Mouse (Mus musculus): ENCODE measurements around the gene Cdkn1c.

Cdkn1c gene

DNA sequence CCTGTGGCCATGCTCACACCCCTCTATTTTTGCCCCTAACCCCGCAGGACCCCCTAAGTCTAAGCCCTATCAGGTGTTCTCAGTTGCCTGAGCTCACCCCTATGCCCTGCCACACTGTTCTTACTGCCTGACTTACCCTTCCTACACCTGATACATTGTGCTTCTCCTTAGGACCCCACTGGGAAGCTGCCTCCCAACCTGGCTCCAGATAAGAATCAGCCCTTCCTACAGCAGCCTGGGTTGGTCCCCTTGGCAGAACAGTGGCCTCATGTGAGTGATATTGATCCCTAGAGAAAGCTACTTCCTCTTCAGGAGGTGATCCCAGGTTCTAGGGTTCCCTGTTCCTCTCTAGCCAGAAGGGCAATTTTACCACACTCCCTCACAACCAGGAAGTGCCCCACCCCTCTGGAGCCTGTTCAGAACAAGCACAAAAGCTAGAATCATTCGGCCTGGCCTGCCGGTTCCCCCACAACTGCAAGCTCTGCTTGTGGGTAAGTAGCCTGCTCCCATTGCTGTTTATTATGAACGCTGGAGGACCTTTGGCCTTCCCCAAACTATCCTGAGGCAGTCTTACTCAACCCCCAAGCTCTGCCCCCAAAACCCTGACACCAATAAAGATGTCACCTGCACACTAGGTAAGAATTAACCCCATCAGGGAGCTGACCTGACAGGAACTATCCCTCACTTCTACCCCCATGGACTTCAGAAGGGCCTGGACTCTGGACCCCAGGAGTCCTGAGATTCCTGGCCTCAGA, 12.7 kb upstream of the Cdkn1c start, which contains the start of gene Slc22a18:
Gene Slc22a18 (plus strand): TSS at position 390 of the 755 bp plus-strand sequence.
- in situ Hi-C loops (cut with MboI, MseI) = no loop called here

DNA sequence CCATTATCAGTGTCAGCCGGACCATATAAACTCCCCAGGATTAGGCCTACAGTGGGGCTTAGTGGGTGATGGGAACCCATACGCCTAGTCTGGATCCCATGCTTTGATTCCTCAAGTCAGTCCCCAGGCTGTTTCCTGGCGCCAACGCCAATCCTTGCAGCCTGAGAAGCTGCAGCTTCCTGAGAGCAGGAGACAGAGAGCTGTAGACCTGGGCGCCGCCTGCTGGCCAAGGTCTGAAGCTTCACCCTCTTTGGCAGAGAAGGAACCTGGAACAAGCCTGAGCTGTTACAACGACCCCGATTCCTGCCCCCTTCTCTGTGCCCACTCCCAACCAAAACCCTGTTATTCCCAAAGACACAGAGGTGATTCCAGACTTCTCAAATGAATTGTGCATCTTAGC, 9.1 kb upstream of the Cdkn1c start:
- in situ Hi-C loops (cut with MboI, MseI) = loop anchor here (5.0 kb wide), 1 partner anchor 318 kb away; no protein-coding TSS in a partner anchor

DNA sequence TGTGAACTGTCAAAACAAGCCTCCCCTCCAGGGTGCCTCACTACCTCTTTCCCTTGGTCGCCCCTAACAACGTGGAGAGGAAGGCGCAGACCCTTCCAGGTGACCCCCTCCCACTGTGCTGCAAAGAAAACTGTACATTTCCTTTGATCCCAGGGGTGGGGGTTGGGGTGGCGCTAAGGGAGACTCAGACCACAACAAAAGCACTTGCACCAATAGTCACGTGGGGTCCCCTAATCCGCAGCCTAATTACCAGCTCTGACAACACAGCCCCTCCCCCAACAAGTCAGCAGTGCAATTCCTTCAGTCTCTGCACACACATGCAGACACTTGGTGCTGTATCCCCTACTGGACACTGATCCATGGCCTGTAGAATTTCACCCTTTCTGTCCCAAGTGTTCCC, 6.9 kb upstream of the Cdkn1c start:
- in situ Hi-C loops (cut with MboI, MseI) = loop anchor here (5.0 kb wide), 1 partner anchor 315 kb away; no protein-coding TSS in a partner anchor

DNA sequence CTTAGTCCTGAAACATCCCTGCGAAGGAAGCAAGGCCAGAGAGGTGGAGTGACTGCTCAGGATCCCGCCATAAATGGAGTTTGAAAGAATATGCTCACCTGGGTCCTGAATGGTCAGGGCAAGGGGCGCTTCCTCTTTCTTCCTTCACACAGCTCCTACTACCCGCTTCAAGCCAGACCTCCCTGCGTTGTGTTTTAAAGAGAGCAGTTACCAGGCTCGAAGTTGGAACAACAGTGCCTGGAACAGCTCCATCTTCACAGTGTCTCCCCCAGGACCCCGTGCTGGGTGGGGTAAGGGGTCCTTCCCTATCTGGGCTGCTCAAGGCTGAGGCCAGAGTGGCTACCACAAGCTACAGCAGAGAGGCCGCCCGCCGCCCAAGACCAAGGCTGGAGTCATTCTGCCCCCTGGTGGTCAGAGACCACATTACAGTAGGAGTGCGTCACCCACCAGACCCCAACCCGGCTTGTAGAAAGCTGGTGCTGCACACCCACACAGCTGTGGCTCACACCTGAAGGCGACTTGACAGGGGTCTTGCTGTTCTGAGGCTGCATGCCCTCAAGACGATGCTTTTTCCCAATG, 5.3 kb upstream of the Cdkn1c start:
- in situ Hi-C loops (cut with MboI, MseI) = loop anchor here (5.0 kb wide), 1 partner anchor 314 kb away; no protein-coding TSS in a partner anchor

DNA sequence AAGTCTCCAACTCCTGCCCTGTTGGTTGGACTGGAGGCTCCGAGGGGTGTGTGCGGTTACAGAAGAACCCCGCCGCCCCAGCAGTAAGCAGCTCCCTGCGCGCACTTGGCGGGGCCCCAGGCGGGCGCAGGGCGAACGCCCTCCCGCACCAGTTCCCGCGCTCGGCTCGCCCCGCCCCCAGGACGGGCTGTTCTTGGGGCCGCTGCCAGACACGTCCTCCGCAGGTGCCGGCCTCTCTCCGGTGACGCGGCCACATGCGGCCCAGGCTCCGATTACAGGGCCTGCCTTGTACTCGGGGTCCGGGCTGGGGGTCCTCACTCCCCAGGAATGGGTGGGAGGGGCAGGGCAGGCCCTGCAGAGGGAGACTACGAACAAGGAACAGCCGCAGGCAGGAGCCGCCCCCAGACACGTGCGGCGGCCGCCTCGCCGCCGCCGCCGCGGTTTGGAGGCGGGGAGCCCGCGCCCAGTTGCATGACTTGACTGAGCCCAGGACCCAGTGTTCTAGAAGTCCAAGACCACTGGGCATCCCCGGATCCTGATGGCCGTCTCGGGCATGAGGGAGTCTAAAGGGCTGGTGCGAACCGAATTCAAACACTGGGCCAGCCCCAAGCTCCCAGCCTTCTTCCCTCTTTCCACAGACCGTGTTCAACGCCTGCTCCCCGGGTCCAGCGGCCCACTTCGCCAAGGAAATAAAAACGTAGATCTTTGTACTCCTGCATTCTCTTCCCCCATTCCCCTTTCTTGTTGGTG, 4.1 kb upstream of the Cdkn1c start:
- in situ Hi-C loops (cut with MboI, MseI) = loop anchor here (5.0 kb wide), 1 partner anchor 313 kb away; no protein-coding TSS in a partner anchor

DNA sequence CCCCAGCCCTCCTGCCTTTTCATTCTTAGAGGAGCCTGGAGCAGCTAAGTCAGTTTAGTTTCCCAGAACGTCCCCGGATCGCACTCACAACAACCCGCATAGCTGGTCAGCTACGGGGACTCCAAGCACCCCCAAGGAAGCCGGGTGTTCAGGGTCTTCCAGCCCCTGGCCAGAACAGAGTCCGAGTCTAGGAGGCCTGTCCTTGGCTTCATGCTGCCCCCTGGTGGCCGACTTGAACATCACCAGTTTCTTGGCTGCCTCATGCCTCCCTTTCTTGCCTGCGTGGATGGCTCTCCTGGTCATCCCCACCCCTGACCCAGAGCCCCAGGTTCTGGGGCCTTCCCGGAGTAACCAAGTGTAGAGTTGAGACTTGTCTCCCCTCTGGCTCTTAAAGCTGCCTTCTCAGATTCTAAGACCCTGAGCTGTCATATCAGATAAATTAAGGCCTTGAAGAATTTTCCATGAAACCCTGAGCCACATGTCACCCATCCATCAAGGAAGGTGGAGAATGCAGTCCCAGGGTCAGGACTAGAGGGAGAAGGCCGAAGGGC, 3.1 kb upstream of the Cdkn1c start:
- in situ Hi-C loops (cut with MboI, MseI) = no loop called here

DNA sequence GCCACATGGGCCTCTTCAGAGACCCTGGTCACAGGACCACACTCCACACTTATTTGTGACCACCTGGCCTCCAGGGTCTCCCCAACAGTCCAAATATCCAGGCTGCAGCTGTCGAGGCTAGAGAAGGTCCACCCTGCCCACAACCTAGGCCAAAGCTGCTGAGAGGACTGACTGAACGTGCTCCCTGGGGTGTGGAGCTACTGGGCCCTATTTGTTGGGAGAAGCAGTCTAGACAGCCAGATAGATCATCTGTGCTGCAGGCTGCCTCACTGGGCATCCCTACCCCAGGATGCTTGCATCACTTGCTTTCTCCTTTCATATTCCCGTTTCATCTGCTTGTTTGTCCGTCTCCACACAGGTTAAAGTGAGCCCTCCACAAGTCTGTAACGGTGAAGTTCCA, 1.7 kb upstream of the Cdkn1c start:
- in situ Hi-C loops (cut with MboI, MseI) = no loop called here

DNA sequence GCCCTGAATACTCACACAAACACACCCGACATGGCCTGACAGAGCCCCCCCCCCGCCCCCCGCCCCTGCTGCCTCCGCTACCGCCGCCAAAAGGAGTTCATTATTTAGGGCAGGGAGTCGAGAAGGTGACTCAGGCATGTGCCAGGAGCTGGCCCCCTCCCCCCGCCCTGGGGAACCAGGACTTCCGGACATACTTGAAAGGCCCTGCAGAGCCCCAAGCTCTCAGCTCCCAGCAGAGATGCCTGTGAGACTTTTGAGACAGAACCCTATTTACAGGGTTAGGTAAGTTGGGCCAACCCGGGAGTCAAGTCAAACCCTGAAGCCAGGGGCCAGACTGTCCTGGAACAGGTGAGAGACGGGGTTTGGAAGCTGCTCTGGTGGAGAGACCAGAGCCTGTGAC, 1.1 kb upstream of the Cdkn1c start:
- in situ Hi-C loops (cut with MboI, MseI) = no loop called here

DNA sequence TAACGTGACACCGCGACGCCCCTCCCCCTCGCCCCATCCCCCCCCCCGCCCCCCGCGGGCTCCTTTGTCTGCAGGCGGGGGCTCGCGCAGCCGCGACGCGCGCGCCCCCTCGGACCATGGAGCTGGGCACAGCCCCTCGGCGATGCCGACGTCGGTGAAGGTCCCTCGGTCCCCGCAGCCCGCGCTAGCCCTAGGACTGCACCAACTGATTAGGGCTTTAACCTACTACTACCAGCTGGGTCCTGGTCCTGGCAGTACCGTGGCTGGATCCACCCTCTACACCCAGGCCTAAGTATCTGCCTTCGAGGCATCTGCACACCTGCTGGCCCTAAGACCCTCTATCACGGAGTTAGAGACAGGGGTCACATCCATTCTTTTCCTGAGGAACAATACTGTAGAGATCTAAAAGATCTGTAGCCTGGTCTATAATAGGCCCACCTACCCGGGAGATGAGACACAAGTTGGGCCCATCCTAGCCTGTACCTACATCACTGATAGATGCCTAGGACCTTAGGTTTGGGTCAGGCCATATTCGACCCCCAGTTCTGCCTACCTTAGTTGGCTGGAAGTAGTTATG, 532 bp upstream of the Cdkn1c start:
- in situ Hi-C loops (cut with MboI, MseI) = no loop called here

DNA sequence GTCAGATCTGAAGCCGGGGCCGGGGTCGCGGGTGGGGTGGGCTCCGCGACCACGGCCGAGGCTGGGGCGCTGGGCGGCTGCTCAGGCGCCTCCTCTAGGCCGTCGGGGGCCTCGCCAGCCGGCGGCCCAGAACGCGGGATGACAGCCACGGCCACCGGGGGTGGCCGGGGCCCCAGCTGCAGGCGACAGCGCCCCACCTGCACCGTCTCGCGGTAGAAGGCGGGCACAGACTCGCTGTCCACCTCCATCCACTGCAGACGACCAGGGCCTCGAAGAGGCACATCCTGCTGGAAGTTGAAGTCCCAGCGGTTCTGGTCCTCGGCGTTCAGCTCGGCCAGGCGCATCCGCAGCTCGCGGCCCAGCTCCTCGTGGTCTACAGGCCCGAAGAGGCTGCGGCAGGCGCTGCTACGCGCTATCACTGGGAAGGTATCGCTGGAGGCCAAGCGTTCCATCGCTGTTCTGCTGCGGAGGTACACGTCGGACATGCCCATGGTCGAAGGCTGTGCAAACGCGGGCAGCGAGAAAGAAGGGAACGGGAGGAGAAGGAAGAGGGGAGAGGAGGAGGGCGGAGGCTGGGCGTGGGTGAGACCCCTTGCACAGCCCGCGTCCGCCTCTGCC, 524 bp downstream of the Cdkn1c start:
- in situ Hi-C loops (cut with MboI, MseI) = no loop called here

DNA sequence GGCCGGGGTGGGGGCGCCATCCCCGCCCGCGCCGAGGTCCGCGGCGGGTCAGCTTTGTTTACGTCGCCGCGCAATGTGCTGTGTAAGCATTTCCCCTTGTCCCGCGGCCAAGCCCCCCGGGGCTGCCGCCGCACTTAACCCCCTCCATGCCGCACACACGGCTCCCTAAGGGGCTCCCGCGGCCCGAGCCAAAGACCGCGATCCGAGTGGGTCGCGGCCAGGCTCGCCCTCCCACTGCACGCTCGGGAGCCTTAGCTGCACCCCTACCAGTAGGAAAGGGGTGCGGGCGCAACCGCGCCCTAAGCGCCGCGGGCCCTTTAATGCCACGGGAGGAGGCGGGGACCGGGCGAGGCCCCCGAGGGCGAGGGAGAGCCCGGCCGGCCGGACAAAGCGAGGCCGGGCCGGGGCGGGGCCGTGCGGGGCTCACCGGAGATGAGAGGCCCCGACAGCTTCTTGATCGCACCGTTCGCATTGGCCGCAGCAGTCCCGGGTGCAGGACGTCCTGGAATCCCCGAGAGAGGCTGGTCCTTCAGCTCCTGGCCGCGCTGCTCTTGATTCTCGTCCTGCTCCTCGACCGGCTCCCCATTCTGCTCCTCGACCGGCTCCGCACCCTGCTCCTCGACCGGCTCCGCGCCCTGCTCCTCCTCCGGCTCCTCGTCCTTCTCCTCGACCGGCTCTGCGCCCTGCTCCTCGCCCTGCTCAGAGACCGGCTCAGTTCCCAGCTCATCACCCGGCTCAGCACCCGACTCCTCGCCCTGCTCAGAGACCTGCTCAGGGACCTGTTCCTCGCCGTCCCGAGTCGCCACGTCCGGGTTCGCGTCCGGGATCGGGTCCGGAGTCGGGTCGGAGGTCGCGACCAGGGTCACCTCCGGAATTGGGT, 1.3 kb downstream of the Cdkn1c start:
- in situ Hi-C loops (cut with MboI, MseI) = no loop called here

DNA sequence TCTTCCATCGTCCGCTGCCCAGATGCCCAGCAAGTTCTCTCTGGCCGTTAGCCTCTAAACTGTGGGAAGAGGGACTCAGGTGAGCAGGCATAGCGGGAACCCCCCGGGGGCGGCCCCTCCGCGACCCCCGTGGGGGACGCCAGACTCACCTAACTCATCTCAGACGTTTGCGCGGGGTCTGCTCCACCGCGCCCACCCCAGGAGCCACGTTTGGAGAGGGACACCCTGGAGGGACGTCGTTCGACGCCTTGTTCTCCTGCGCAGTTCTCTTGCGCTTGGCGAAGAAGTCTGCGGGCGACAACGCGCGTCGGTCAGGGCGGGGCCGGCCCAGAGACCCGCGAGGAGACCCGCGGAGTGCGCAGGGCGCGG, 1.9 kb downstream of the Cdkn1c start:
- in situ Hi-C loops (cut with MboI, MseI) = no loop called here

DNA sequence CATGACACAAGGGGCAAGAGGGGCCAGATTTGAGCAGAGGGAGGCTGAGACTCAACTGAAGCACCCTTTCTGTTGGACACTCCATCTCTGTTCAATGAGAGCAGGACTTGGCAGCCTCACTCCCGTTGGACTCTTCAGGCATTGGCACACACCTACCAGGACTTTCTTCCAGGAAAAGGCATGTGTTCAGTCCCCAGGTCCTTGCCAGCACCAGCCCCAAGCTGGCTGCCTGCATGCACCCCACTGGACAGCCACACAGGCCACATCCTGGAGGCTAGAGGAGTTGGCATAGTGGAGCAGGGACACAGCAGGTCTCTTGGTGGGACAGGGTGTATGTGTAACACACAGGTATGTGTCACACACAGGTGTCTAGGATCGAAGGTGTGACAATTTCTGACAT, 13.7 kb downstream of the Cdkn1c start:
- in situ Hi-C loops (cut with MboI, MseI) = no loop called here

DNA sequence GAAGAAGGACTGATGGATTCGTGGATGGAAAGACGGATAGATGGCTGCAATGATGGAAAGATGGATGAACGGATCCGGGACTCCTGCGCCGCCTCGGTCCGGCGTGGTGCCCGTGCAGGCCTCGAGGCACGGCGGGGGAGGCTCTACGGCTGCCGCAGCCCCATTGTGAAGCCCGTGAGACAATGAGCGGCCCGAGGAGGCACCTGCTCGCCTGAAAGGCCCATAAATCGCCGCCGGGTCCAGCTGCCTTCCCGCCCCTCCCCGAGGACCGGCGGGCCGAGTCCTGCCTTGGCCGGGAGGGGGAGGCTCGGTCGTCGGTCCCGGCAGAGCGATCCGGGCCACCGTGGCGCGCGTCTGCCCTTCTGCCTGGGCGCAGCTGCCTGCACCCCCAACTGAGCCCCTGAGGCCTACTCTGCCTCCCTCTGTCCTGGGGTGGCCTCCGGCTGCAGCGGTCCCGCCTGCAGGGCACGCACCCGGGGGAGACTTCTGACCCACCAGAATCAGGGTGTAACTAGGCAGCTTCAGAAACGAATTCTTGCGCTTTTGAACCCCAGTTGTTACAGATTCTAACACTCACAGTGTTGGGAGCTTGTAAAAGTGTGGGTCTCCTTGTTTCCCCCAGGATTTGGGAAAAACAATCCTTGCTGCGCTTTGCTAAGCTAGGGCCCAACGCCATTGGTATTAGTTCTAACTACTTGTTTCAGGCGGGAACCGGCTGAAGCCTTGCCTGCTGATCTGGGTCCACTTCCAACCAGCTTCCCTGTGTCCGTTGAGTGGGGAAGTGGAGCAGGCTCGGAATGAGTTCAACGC, 15.0 kb downstream of the Cdkn1c start:
- in situ Hi-C loops (cut with MboI, MseI) = no loop called here

DNA sequence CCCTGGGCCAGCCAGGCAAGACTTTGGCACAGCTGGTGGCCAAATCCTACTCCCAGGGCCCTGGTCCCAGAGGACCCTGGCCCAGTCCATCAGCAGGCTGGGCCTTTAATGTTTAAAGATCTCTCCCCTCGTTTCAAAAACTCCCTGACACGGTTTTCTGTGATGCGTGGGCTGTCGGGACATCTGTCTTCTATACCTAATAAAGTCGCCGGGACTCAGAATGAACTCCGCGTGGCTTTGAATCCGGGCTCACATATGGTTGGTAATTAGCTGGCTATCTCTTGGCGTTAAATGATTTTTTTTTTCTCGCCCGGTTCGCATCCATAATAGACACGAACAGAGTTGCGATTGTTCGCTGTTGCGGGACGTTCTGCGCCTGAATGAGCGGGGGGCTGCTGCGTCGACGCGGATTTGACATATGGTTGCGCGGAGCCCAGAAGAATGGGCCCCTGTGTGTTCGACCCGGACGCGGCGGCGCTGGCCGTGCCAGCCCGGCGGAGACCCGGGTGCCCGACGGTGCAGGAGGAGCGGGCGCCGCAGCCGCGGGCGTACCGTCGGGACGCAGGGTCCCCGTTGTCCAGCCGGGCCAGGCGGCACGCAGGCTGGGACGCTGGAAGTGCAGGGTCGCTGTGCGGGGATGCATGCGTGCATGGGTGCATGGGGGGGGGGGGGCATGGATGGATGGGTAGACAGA, 15.7 kb downstream of the Cdkn1c start:
- in situ Hi-C loops (cut with MboI, MseI) = no loop called here

DNA sequence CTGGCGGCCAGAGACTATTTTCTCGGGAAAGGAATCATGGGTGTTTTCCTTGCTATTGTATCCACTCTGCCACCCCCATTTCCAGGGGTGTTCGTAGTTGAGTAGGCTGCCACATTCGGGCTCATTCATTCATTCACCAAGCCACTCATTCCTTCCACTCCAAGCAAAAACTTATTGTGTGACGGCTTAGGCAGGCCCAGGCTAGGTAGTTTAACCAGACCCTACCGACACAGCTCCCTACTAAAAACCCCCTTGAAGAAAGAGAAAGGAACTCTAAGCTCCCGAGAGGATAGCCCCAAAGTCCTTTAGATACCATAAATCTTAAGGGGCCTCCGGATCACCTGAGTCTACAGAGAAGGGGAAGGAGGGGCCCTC, 16.3 kb downstream of the Cdkn1c start:
- in situ Hi-C loops (cut with MboI, MseI) = no loop called here

DNA sequence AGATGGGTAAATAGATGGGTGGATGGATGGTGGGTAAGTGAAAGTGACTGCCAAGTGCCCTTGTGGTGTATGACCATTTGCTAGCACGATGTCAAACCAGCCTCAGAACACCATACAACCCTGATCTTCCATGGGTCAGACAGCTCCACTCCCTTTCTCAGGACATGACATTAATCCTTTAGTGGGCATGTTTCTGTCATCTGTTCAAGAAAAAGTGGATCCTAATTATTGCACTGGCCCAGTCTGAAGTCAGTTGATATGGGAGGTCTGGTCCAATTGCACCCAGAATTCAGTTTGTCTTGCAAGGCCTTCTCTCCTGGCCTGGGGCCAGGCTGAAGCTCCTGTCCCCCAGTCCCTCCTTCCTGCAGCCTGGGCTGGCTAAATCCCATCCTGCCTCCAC, 21.9 kb downstream of the Cdkn1c start:
- in situ Hi-C loops (cut with MboI, MseI) = no loop called here

DNA sequence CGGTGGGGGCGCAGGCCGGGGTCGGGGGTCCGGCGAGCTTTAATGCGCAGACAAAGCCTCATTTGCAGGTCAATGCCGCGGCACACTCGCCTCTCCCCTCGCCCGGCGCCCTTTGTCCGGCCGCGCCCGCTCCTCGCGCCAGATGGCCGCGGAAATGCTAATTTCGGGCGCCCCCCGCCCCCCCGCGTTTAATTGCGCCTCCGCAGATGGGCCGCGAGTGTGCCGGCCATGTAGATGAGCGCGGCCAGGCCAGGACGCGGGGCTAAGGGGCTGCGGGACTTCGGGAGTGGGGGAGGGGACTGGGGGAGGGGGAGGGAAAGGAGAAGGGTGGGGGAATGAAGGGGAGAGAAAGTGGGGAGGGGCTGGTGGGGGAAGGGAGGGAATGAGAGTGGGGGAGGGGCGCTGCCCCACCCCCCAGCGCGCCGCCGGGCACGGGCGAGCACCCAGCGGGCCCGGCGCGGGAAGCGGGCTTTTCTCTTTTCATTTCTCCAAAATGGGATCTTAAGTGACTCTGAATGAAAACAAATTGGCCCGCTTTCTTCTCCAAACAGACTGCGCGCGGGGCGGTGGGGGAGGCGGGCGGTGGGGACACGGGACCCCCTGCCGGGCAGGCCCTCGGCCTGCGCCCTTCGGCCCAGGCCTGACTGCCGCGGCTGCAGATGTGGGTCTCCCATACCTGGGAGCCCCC, 22.8 kb downstream of the Cdkn1c start:
- in situ Hi-C loops (cut with MboI, MseI) = no loop called here

Measured in T-helper 2 cell (primary cell).